Mouse (Mus musculus) cerebellum, adult 2 months (tissue): ENCODE data around the gene Mpdz.

Experiments used
- CTCF ChIP-seq: fragments of 200-500 bp; IDR thresholded peaks from 2 replicates; pipeline ENCODE4 v1.5.1; 2011; ENCODE audit warnings: low read depth, mild to moderate bottlenecking, control low read depth, low read length, moderate library complexity, borderline replicate concordance; ENCODE audit not compliant: insufficient read depth
- POLR2A ChIP-seq: fragments of 200-500 bp; IDR thresholded peaks from 2 replicates; pipeline ENCODE4 v1.6.1; 2011; ENCODE audit warnings: low read length, control low read depth, borderline replicate concordance; ENCODE audit not compliant: insufficient read depth

DNA sequence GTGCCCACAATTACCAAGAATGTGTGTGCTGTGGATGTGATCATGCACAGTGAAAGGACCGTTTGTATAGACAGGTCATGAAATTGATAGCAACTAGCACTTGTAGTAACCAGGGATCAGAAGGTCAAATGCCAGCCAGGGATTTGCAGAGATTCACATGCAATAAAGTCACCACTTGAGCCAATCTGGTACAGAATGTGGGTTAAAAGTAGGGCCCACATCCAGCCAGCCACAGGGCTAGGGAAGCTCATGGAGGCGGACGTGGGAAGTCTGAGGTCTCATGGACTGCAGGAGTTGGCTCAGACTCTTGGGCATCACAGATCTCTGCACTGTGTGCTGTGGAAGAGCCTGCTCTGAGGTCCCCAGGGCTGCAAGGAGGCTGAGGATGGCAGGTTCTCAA is 22.6 kb upstream of the Mpdz start:
- TF ChIP-seq CTCF (no peak), POLR2A (no peak)
